Comparison of ENCODE assay signal across 8 mouse cellular contexts in the genomic region with DNA sequence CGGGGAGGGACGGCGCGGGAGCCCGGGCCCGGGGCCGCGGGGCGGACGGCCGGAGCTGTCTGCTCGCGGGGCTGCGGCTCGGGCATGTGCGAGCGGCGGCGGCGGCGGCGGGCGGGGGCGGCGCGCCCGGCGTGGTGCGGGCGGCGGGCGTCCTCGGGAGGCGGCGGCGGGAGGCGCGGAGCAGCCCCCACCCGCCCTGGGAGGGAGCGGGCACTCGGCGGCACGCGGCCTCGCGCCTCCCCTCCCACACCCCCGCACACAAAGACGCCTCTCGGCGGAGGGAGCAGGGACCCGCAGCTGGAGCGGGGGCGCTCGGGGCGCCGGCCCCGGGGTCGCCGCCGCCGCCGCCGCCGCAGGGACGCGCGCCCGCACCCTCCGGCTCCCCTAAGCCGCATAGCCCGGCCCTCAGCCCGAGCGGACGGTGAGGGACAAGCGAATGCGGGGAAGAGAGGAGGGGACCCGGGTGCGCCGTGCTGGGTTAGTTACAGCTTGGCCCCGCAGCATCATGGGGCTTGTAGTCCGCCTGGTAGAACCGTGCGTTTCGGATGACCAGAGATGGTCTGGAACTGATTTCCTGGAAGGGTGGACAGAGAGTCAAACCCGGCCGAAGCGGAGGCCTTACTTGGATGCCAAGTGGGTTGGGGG. TPM values are rescaled to one million over a fixed set of nuclear protein-coding genes. Genes with fewer than 3 reads are reported as not detected.
DNase-seq lines count a peak whose midpoint lies in the region; ATAC-seq and TF ChIP-seq lines count a peak whose summit lies in the region.

A gene (minus strand): TSS at position 88 of the 645 bp plus-strand sequence.

- H3K4me3 ChIP-seq in erythroblast, embryonic 14.5 days (replicated peaks): peak within 1 kb of the TSS; percentile 64
- peak within 1 kb of the TSS; percentile 58 for H3K4me3 ChIP-seq in cerebellum, adult 2 months (replicated peaks; ENCODE audit: insufficient read depth, low read depth, low read length)
- H3K4me3 ChIP-seq in hindbrain, embryonic 15.5 days: peak within 1 kb of the TSS; percentile 90

- H3K4me2 ChIP-seq in hindbrain, embryonic 15.5 days: peak within 1 kb of the TSS; percentile 95

- H3K36me3 ChIP-seq in erythroblast, embryonic 14.5 days (ENCODE audit: control insufficient read depth): no peaks in the 10 kb centered on the region
- no peaks in the 10 kb centered on the region for H3K36me3 ChIP-seq in hindbrain, embryonic 15.5 days

- WGBS in cerebellum, adult 2 months: 3% methylated on average over 74 of the region's 87 CpGs
- under 1% methylated on average over 48 of the region's 87 CpGs for WGBS in hindbrain, embryonic 15.5 days

- peaks cover 2% of the 10 kb centered on the region; the same call in 1 of the 2 replicates for H3K9me3 ChIP-seq in erythroblast, embryonic 14.5 days (ENCODE audit: control insufficient read depth, low read length)
- no peaks in the 10 kb centered on the region for H3K9me3 ChIP-seq in hindbrain, embryonic 15.5 days

- intact Hi-C loops in left cerebral cortex, postnatal 25 days (cut with DNase I): loop anchor here (2.0 to 5.0 kb wide), 2 partner anchors 118 to 135 kb away; a partner anchor contains a TSS

- H3K4me1 ChIP-seq in erythroblast, embryonic 14.5 days (ENCODE audit: control insufficient read depth): peaks cover 54% of the 10 kb centered on the region
- H3K4me1 ChIP-seq in cerebellum, adult 2 months (ENCODE audit: control insufficient read depth, insufficient read depth, low read length): peaks cover 24% of the 10 kb centered on the region
- H3K4me1 ChIP-seq in hindbrain, embryonic 15.5 days (replicated peaks): peaks cover 81% of the 10 kb centered on the region

- TF ChIP-seq POLR2A in cerebellum, adult 2 months (IDR thresholded peaks at IDR 0.05; ENCODE audit: borderline replicate concordance, insufficient read depth, low read length): 0 out of 2 replicates have a peak, but pooled peaks have one; percentile 42

- H3K27ac ChIP-seq in cerebellum, adult 2 months (ENCODE audit: insufficient read depth, low read length): peak within 1 kb of the TSS; percentile 67
- peak within 1 kb of the TSS; percentile 91 for H3K27ac ChIP-seq in hindbrain, embryonic 15.5 days (replicated peaks)

- DNase-seq in cerebellum, adult 2 months: peak; percentile 87 to 88
- peak; percentile 53 to 65 for DNase-seq in frontal cortex, postnatal 25 days (ENCODE audit: low spot score in 2 of 2)
- DNase-seq in left cerebral cortex, postnatal 25 days (ENCODE audit: low spot score in 2 of 2): peak; percentile 79 to 89
- DNase-seq in spleen, postnatal 36 days (ENCODE audit: low spot score in 2 of 2): peak; percentile 46

- TF ChIP-seq CTCF in cerebellum, adult 2 months (IDR thresholded peaks at IDR 0.05; ENCODE audit: borderline replicate concordance, insufficient read depth, low read depth, low read length): no peak

- H3K9ac ChIP-seq in hindbrain, embryonic 15.5 days: peak within 1 kb of the TSS; percentile 97

- no peak for ATAC-seq in erythroblast, adult 5-6 weeks (replicated peaks; ENCODE audit: low FRiP score, poor library complexity, severe bottlenecking)
- peak; percentile 69 for ATAC-seq in hindbrain, embryonic 15.5 days (ENCODE audit: low FRiP score, low read depth)
- ATAC-seq in megakaryocyte-erythroid progenitor cell, adult 5-6 weeks (replicated peaks; ENCODE audit: low FRiP score, low TSS enrichment, poor library complexity, severe bottlenecking): no peak

- H3K27me3 ChIP-seq in erythroblast, embryonic 14.5 days (ENCODE audit: control insufficient read depth): peaks cover 50% of the 10 kb centered on the region
- no peaks in the 10 kb centered on the region for H3K27me3 ChIP-seq in cerebellum, adult 2 months (ENCODE audit: control insufficient read depth, insufficient read depth, low read length)
- H3K27me3 ChIP-seq in hindbrain, embryonic 15.5 days: no peaks in the 10 kb centered on the region

RNA-seq across cellular contexts. Expression of the gene that starts here (rescaled TPM):
- 0.09 and 0.19 TPM in 2 replicates for polyA plus RNA-seq in erythroblast, embryonic 14.5 days (2012)
- 0.77 TPM in 1 of 2 replicates, not detected in the other for total RNA-seq in erythroblast, adult 5-6 weeks (2015; ENCODE audit: low replicate concordance)
- total RNA-seq in erythroblast, adult 5-6 weeks (2017; ENCODE audit: low replicate concordance): 4.1 TPM in 1 of 2 replicates, not detected in the other
- 106 and 114 TPM in 2 replicates for polyA plus RNA-seq in cerebellum, adult 2 months (2012; rRNA removed)
- 36.6 and 50.7 TPM in 2 replicates for polyA plus RNA-seq in hindbrain, embryonic 15.5 days (2015; fragmentation: Nextera tagmentation; extraction: Ambion mirVana)
- 100 to 1,000 TPM; 100 to 101 TPM for total RNA-seq in left cerebral cortex, postnatal 25 days (2021)
- 25.8 and 26.4 TPM in 2 replicates for total RNA-seq in megakaryocyte-erythroid progenitor cell, adult 5-6 weeks (2014; fragmentation: Nextera tagmentation)
- 8.3 and 11.7 TPM in 2 replicates for total RNA-seq in megakaryocyte-erythroid progenitor cell, adult 5-6 weeks (2017)

Comparison
In these comparisons a context has a peak if more than half of its experiments do, and no peak if none do; other contexts are left out.
1. RNA of the gene that starts here (polyA plus RNA-seq): 106 to 114 TPM in cerebellum, adult 2 months and 36.6 to 50.7 TPM in hindbrain, embryonic 15.5 days; 0.09 to 0.19 TPM in erythroblast, embryonic 14.5 days; every median in the first group is over 10 times any median in the second.
2. Peak in every context shown above with its lines, with median percentiles within 50 percentile points of each other: H3K4me3 ChIP-seq and DNase-seq.